Mouse (Mus musculus) CH12F3 (cell line): ENCODE data around the gene Cpe.

ENCODE experiments used
- in situ Hi-C: fragments of 300-500 bp; cut with MboI; formaldehyde crosslinking; loops from 2 replicates; pipeline ENCODE4 v1.14.3; 2020; ENCODE audit warnings: low sequenced_read_pairs

Gene Cpe

DNA sequence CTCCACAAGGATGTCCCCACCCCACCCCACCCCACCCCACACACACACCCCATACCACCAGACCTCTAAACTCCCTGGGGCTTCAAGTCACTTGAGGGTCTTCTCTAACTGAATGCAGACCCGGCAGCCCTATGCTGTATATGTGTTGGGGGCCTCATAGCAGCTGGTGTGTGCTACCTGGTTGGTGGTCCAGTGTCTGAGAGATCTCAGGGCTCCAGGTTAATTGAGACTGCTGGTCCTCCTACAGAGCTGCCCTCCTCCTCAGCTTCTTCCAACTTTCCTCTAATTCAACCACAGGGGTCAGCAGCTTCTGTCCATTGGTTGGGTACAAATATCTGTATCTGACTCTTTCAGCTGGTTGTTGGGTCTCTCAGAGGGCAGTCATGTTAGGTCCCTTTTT lies 102.4 kb downstream of the Cpe start:
- in situ Hi-C loops: no loop called here

DNA sequence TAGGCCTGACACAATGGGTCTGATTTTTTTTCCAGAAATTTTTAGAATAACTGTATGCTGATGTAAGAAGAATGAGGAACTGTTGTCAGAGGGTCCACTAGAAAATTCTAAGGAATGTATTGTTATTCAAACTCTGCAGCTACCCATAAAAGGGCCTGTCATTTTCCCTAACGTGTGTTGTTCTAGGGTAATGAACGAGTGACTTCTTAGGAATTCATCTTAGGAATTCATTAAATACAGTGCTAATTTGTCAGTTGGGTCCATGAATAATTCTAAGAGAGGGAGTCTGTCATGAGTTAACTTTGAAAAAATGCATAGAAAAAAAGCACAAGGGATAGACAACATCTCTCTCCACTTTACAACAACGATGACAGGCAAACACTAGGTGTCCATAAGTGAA lies 110.0 kb downstream of the Cpe start:
- in situ Hi-C loops: no loop called here

DNA sequence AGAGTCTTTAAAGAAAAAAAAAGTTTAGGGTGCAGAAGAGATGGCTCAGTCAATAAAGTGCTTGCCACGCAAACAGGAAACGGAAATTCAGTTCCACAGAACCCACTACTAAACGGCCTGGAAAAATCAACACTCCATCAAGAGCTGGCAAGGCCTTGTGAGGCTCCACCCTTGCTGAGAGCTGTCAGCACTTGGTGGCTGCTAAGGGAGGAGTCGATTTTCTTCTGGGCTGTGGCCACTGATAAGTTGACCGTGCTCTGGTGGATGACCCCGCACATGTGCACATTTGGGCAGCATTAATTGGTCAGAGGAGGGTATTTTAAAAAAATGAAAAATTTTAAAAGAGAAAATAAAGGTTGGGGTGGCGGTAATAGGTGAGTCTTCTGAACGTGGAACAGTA lies 114.6 kb downstream of the Cpe start:
- in situ Hi-C loops: no loop called here

DNA sequence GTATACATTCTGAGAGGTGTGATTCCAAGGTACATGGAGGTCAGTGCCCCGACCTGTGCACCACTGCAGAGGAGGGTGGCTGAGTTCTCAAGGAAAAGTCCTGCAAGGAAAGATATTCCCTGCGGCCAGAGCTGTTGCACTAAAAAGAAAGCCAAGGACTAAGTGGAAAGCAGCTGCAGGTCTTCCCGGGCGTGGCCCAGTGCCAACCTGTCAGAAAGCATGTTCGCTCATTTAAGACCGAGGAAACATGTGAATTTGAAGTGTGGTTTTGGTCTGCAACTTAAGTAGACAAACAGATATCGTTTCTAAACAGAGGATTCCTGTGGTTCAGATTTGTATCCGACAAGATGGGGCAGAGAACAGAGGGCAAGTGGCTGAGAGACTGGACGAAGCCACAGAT lies 117.9 kb downstream of the Cpe start:
- in situ Hi-C loops: no loop called here

DNA sequence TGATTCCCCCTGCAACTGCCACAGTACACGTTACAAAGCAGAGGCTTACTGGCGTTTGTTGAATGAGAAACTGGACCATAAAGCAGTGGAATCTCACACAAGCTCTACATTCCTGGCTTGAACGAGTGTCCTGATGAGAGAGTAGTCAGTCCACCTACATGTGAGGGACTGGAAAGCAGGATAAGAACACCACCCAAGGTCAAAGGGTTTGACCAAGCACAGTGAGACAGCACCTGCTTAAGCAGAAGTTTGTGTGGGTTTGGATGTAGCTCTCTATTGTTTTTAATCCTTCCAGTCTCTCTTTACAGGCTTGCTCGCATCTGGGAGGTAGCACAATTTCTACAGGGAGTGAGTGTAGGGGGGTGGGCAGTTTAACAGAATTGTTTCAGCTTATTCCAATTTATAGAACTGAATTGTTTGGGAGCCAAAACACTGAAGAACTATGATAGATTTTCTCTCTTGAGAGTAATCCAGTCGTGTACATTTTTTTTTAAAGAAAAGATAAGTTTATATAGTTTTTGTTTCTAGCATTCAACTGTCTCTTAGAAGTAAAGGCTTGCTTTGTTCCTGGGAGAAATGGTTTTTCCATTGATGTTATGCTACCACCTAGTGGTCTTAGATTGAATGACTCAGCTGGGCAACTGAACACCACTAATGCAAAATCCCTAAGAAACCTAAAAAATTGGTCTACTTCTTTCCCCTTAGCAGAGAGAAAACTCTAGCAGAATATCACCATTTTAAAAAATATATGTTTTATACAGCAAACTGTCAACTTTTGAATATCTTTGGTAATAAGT lies 144.6 kb downstream of the Cpe start:
- in situ Hi-C loops: no loop called here

DNA sequence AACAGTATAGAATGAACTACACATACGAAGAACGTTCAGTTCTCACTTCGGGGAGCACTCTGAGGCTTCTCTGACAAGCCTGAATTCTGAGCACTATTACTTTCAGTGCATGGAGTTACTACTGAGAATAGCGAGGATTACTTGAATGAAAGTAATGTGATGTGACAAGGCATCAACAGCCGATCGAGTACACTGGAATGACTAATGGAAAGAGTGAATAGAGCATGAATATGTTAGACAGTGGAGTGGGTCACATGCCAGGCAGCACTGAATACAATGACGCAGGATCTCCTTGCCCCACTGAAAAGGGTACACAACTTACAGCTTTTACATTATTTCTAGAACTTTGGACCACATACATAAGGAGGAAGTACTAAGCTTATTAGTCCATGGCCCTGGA lies 149.4 kb downstream of the Cpe start:
- in situ Hi-C loops: no loop called here
